Mouse (Mus musculus): ENCODE measurements around the gene Ppp4r1. TPM values are rescaled to one million over a fixed set of nuclear protein-coding genes. Genes with fewer than 3 reads are reported as not detected.

The Ppp4r1 gene
- polyA plus RNA-seq, 1 experiment from 2014 or later = 51.0 TPM

Other genes with a start within 250 kb of the Ppp4r1 start
- not detected in 2 replicates for gene Tmem232, start 241.8 kb upstream of the Ppp4r1 start, polyA plus RNA-seq (2014; fragmentation: Nextera tagmentation; extraction: Ambion mirVana)
- gene Vapa, start 169.0 kb upstream of the Ppp4r1 start, polyA plus RNA-seq (2014; fragmentation: Nextera tagmentation; extraction: Ambion mirVana) = 242 and 263 TPM in 2 replicates
- gene Txndc2, start 140.4 kb upstream of the Ppp4r1 start, polyA plus RNA-seq (2014; fragmentation: Nextera tagmentation; extraction: Ambion mirVana) = 0.12 and 0.18 TPM in 2 replicates
- gene Rab31, start 9.8 kb upstream of the Ppp4r1 start, polyA plus RNA-seq (2014; fragmentation: Nextera tagmentation; extraction: Ambion mirVana) = 67.6 and 72.9 TPM in 2 replicates
- gene Ralbp1, start 103.2 kb downstream of the Ppp4r1 start, polyA plus RNA-seq (2014; fragmentation: Nextera tagmentation; extraction: Ambion mirVana) = 39.5 and 45.4 TPM in 2 replicates
- gene Twsg1, start 168.7 kb downstream of the Ppp4r1 start, polyA plus RNA-seq (2014; fragmentation: Nextera tagmentation; extraction: Ambion mirVana) = 105 and 115 TPM in 2 replicates